Mouse (Mus musculus) thymus, adult 2 months (tissue): ENCODE results near the gene Zfp212.

ENCODE experiments used
- CTCF ChIP-seq: fragments of 200-500 bp; IDR thresholded peaks from 2 replicates; pipeline ENCODE4 v1.5.1; 2012; ENCODE audit warnings: mild to moderate bottlenecking, control low read depth, low read length, moderate library complexity, borderline replicate concordance; ENCODE audit not compliant: control insufficient read depth, poor library complexity, insufficient read depth; ENCODE audit errors: extremely low read depth
- POLR2A ChIP-seq: fragments of 200-500 bp; IDR thresholded peaks from 2 replicates; pipeline ENCODE4 v1.6.1; 2012; ENCODE audit warnings: mild to moderate bottlenecking, low read length, control low read depth, moderate library complexity; ENCODE audit not compliant: control insufficient read depth, poor library complexity, insufficient read depth; ENCODE audit errors: extremely low read depth

GRCm38 (mm10) chr6:47904361-47904760 is 15.9 kb upstream of the Zfp212 start:
- TF ChIP-seq POLR2A (no peak), CTCF (no peak)
